Mouse (Mus musculus): ENCODE measurements around the gene Syngr4.

Syngr4 gene

GRCm38 (mm10) chr7:45865925-45866910, 30.3 kb downstream of the Syngr4 start:
- DNase-seq: peak; percentile 69

GRCm38 (mm10) chr7:45864435-45864834, 32.1 kb downstream of the Syngr4 start:
- no peak for DNase-seq

- no peak for DNase-seq
Measured at GRCm38 (mm10) chr7:45862804-45863203, 33.7 kb downstream of the Syngr4 start.

GRCm38 (mm10) chr7:45859008-45859407, 37.5 kb downstream of the Syngr4 start:
- DNase-seq: no peak

- peak; percentile 59 for DNase-seq
Measured at GRCm38 (mm10) chr7:45856950-45857901, 39.3 kb downstream of the Syngr4 start.

GRCm38 (mm10) chr7:45853089-45853488, 43.4 kb downstream of the Syngr4 start:
- DNase-seq: no peak

- DNase-seq: no peak
Measured at GRCm38 (mm10) chr7:45850661-45851060, 45.9 kb downstream of the Syngr4 start.

GRCm38 (mm10) chr7:45848447-45849027, 48.0 kb downstream of the Syngr4 start:
- DNase-seq: no peak

- DNase-seq: no peak
Measured at GRCm38 (mm10) chr7:45842950-45843744, 53.4 kb downstream of the Syngr4 start.

Data from cerebellum, adult 11 months (tissue).